Mouse (Mus musculus) neural tube, embryonic 15.5 days (tissue): Measurements from ENCODE around the gene Glra2. TPM values are rescaled to one million over a fixed set of nuclear protein-coding genes. Genes with fewer than 3 reads are reported as not detected.
A peak's percentile ranks its signal among the peaks of the same experiment; 100 is the strongest.
"Not testable (repeated sequence)": the region's sequence is repeated elsewhere in the genome, so short reads cannot be mapped to it uniquely, and the experiment has no call there.

Experiments
- ATAC-seq: fragments of 200-750 bp; cut with Nextera tagmentation; 2 replicates; pipeline ENCODE4 v1.8.0; 2017; ENCODE audit warnings: mild to moderate bottlenecking, moderate TSS enrichment, moderate library complexity; ENCODE audit not compliant: low FRiP score
- H3K27ac ChIP-seq: fragments of 300-500 bp; sonication (generic); replicated peaks from 2 replicates; pipeline ENCODE4 v1.5.1; 2015; ENCODE audit warnings: mild to moderate bottlenecking, inconsistent platforms
- H3K27me3 ChIP-seq: fragments of 300-500 bp; sonication (generic); replicated peaks from 2 replicates; pipeline ENCODE4 v1.6.1; 2015; ENCODE audit warnings: inconsistent platforms
- H3K36me3 ChIP-seq: fragments of 300-500 bp; sonication (generic); 2 replicates; pipeline ENCODE4 v1.6.1; 2015; ENCODE audit warnings: inconsistent platforms
- H3K4me1 ChIP-seq: fragments of 300-500 bp; sonication (generic); 2 replicates; pipeline ENCODE4 v1.6.1; 2015; ENCODE audit warnings: inconsistent platforms
- H3K4me2 ChIP-seq: fragments of 300-500 bp; sonication (generic); 2 replicates; pipeline ENCODE4 v1.6.1; 2015; ENCODE audit warnings: inconsistent platforms, mild to moderate bottlenecking, moderate library complexity
- H3K4me3 ChIP-seq: fragments of 300-500 bp; sonication (generic); replicated peaks from 2 replicates; pipeline ENCODE4 v1.5.1; 2015; ENCODE audit warnings: mild to moderate bottlenecking, inconsistent platforms
- H3K9ac ChIP-seq: fragments of 300-500 bp; sonication (generic); replicated peaks from 2 replicates; pipeline ENCODE4 v1.6.1; 2015; ENCODE audit warnings: mild to moderate bottlenecking, inconsistent platforms
- H3K9me3 ChIP-seq: fragments of 300-500 bp; sonication (generic); replicated peaks from 2 replicates; pipeline ENCODE4 v1.6.1; 2016; ENCODE audit warnings: inconsistent platforms
- WGBS: fragments of 180-500 bp; shearing (Covaris S2); methylation state at CpG from one replicate; pipeline ENCODE4 v1.1.7; 2015; ENCODE audit warnings: mixed read lengths; 5-methylcytosine and 5-hydroxymethylcytosine counted together
- polyA plus RNA-seq: library from polyadenylated mRNA; unstranded; fragments of >200 nt; fragmentation: Nextera tagmentation; extraction: Ambion mirVana; gene quantifications from 2 replicates; pipeline ENCODE4 v1.2.1, GENCODE M21; 2015

The Glra2 gene
- polyA plus RNA-seq: 56.4 and 63.4 TPM in 2 replicates

DNA sequence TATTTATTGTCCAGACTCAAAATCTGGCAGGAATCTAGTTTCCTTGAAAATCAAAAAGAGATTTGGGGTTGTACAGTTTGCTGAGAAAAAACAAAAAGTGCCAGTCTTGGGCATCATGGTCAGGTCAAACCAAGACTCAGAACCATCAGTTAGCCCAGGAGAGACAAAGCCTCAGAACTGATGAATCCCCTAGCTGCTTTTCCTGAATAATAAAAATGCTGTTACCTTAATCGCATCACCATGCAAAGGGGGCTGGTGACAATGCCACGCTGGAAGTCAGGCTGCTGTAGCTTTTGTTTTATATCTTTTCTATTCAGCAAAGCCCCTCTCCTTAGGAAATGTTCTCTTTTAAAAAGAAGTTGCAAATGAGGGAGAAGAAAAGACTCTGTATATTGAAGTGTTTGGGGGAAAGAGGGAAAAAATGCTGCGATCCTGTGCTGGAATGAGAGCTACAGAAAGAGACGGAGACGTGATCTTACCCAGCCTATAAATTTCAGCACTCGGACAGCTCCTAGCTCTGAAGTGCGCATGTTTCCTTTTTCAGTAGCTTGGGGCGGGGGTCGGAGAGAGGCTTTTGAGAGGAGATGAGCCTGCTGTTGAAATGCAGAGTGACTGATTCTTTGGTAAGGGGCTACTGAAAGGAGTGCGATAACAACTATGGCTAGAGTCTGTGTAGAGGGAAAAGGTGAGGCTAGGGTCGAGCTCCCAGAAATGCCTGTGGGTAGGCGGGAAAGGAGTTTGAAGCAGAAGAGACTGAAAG, at the start of gene Glra2:
Glra2 (minus strand) TSS at position 455 of the 760 bp plus-strand sequence.
- H3K27ac ChIP-seq: peak within 1 kb of the TSS; percentile 74
- no peaks in the 10 kb centered on the region for H3K36me3 ChIP-seq
- 12% methylated on average over 12 of the region's 12 CpGs for WGBS
- H3K4me1 ChIP-seq: no peaks in the 10 kb centered on the region
- peak within 1 kb of the TSS; percentile 62 for H3K4me2 ChIP-seq
- no peaks in the 10 kb centered on the region for H3K9me3 ChIP-seq
- peak within 1 kb of the TSS; percentile 41 for H3K4me3 ChIP-seq
- H3K27me3 ChIP-seq: no peaks in the 10 kb centered on the region
- peak within 1 kb of the TSS; percentile 28; the same call in 1 of the 2 replicates for H3K9ac ChIP-seq
- peak; percentile 90 for ATAC-seq

DNA sequence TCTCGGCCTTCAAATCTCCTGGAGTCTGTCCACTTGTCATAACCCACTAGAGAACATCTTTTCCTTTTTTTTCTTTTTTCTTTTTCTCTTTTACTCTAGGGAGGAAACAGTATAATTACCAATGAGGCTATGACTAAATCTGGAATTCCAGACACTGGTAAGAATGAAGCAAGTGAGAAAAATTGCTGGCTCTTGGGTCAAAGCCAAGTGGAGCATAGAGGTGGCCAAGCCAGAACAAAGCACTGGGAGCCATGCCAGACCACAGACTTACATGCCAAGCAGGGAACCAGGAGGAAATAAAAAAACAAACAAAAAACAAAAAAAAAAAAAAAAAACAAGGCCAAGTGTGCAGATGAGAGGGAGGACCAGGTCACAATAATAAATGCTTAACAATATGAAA, 35.6 kb upstream of the Glra2 start:
- H3K27ac ChIP-seq: no peak overlapping the region
- no peak for ATAC-seq
- H3K36me3 ChIP-seq: no peaks in the 10 kb centered on the region
- no peak overlapping the region for H3K4me2 ChIP-seq
- H3K9ac ChIP-seq: no peak overlapping the region
- no peaks in the 10 kb centered on the region for H3K27me3 ChIP-seq
- 50% methylated on average over 1 of the region's 1 CpGs for WGBS
- H3K4me3 ChIP-seq: no peak overlapping the region
- no peaks in the 10 kb centered on the region for H3K9me3 ChIP-seq
- no peaks in the 10 kb centered on the region for H3K4me1 ChIP-seq

DNA sequence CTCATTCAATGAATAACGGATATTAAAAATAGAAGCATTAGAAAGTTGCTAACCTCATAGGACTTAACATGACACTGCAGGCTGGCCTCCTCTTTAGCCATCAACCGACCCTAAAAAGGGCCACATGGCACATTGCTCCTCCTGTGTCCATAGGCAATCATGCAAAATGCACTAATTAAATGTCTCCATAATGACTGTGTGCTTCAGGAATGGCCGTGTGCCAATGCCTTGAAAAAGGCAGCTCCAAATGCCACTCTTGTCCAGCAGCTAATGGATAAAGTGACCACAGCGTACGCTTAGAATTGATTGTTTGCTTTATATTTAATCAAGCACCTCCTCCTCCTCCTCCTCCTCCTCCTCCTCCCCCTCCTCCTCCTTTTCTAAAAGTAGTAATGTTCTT, 17.4 kb upstream of the Glra2 start:
- ATAC-seq: no peak
- no peaks in the 10 kb centered on the region for H3K4me1 ChIP-seq
- 74% methylated on average over 5 of the region's 5 CpGs for WGBS
- no peaks in the 10 kb centered on the region for H3K9me3 ChIP-seq
- H3K27ac ChIP-seq: no peak overlapping the region
- no peak overlapping the region for H3K4me2 ChIP-seq
- no peak overlapping the region for H3K9ac ChIP-seq
- H3K36me3 ChIP-seq: no peaks in the 10 kb centered on the region
- no peak overlapping the region for H3K4me3 ChIP-seq
- no peaks in the 10 kb centered on the region for H3K27me3 ChIP-seq

DNA sequence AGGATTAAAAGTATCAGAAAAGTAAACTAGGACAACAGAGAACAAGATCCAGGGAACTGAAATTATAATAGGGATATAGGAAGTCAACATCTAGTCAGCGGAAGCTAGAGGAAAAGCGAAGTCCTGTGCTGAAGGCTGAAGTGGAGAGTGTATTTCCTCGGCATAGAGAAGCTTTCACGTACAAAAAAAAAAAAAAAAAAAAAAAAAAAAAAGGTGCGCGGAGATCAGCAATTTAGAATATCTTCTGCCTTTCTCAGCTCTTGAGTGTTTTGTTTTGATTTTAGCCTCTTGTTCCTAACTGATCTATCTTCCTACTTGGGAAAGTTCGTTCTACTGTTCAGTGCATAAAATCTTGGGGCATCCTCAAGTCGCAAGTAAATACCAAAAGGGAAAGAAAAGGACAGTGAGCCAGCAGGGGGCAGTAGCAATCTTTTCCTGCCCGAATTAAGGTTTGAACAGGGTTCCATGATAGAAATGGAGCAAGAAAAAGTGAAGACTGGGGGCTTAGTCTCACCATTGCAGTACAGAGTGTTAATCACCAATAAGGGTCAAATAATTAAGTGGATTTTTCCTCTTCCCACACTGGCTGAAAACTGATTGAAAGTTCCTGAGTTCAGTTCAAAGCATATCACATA, 623 bp upstream of the Glra2 start:
- no peaks in the 10 kb centered on the region for H3K36me3 ChIP-seq
- H3K4me2 ChIP-seq: peak overlapping the region; percentile 62
- no peaks in the 10 kb centered on the region for H3K4me1 ChIP-seq
- no peaks in the 10 kb centered on the region for H3K9me3 ChIP-seq
- WGBS: 19% methylated on average over 8 of the region's 9 CpGs
- no peaks in the 10 kb centered on the region for H3K27me3 ChIP-seq
- H3K27ac ChIP-seq: peak overlapping the region; percentile 74; the same call in 1 of the 2 replicates
- peak overlapping the region; percentile 41 for H3K4me3 ChIP-seq
- H3K9ac ChIP-seq: no peak overlapping the region
- peak; percentile 65; the same call in 1 of the 2 replicates for ATAC-seq

DNA sequence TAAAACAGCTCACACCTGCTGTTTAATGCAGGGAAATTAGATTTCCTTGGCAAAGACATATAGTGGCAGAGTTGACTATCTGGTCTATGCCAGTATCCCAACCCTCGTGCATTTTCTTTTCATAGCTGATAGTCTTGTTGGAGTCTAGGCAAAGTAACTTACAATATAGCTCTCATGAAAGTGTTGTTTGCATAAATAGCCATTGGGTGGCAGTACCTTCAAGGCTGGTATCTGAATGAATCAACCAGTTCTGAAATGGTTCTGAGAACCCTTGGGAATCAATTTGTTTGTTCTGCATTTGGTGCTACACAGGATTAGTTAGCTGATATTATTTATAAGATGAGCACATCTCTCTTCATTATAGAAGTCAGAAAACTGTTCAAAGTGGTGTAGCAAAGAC, 133.6 kb downstream of the Glra2 start:
- Histone ChIP-seq H3K9me3 (no peaks in the 10 kb centered on the region), H3K4me2 (no peak overlapping the region), H3K36me3 (no peaks in the 10 kb centered on the region), H3K4me1 (no peaks in the 10 kb centered on the region), H3K4me3 (no peak overlapping the region), H3K27ac (no peak overlapping the region), H3K9ac (no peak overlapping the region), H3K27me3 (no peaks in the 10 kb centered on the region)
- ATAC-seq: no peak
- WGBS: 45% methylated on average over 1 of the region's 1 CpGs

DNA sequence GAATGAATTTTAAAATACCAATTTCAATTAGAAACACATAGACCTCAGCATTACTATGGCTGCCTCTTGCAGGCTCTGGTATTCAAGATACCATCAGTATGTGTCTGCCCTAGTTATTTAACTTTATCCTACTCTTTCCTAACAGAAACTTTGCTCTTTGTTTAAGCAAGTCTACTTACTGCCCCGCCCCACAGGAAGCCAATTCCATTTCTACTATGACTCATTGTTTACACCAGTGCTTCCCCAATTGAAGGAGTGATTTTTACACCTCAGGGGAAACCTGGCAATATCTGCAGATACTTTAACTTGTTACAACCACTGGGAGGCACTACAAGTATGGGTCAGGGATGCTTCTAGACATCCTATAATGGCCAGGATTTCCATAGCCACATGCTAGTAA, 136.0 kb downstream of the Glra2 start:
- no peaks in the 10 kb centered on the region for H3K27me3 ChIP-seq
- H3K4me2 ChIP-seq: no peak overlapping the region
- no peak overlapping the region for H3K9ac ChIP-seq
- no peaks in the 10 kb centered on the region for H3K9me3 ChIP-seq
- no peak overlapping the region for H3K4me3 ChIP-seq
- ATAC-seq: no peak
- 67% methylated on average over 1 of the region's 1 CpGs for WGBS
- H3K4me1 ChIP-seq: no peaks in the 10 kb centered on the region
- H3K36me3 ChIP-seq: no peaks in the 10 kb centered on the region
- no peak overlapping the region for H3K27ac ChIP-seq

DNA sequence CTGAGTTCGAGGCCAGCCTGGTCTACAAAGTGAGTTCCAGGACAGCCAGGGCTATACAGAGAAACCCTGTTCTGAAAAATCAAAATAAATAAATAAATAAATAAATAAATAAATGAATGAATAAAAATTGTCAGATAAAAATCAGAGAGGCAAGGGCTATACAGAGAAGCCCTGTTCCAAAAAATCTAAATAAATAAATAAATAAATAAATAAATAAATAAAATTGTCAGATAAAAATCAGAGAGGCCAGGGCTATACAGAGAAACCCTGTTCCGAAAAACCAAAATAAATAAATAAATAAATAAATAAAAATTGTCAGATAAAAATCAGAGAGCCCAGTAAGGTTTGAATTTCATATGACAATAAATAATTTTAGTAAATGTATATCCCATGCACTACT, 144.2 kb downstream of the Glra2 start:
- WGBS: 86% methylated on average over 2 of the region's 2 CpGs
- H3K27me3 ChIP-seq, H3K4me3 ChIP-seq, ATAC-seq, H3K36me3 ChIP-seq, H3K4me1 ChIP-seq, H3K27ac ChIP-seq, H3K4me2 ChIP-seq, H3K9me3 ChIP-seq, H3K9ac ChIP-seq: not testable (repeated sequence)

DNA sequence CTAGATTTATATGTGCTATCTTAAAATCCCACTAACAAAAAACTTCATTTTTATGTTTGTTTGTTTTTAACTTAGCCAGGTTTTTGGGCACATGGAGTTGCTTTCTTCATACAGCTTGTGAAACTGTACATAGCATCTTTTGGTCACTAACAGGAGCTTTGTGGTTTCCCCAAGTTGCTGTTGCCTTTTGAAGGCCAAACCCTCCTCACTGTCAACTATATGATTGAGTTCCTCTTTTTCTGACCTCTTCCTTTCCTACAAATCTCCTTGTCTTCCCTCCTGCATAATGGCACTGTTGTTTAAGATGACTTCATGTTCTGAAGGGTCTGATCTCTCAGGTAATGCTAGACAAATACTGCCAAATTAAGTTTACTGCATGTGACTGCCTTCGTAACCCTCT, 170.6 kb downstream of the Glra2 start:
- Histone ChIP-seq H3K4me1 (no peaks in the 10 kb centered on the region), H3K27ac (no peak overlapping the region), H3K9me3 (no peaks in the 10 kb centered on the region), H3K4me2 (no peak overlapping the region), H3K36me3 (no peaks in the 10 kb centered on the region), H3K4me3 (no peak overlapping the region), H3K9ac (no peak overlapping the region), H3K27me3 (no peaks in the 10 kb centered on the region)
- WGBS: 85% methylated on average over 1 of the region's 1 CpGs
- no peak for ATAC-seq

DNA sequence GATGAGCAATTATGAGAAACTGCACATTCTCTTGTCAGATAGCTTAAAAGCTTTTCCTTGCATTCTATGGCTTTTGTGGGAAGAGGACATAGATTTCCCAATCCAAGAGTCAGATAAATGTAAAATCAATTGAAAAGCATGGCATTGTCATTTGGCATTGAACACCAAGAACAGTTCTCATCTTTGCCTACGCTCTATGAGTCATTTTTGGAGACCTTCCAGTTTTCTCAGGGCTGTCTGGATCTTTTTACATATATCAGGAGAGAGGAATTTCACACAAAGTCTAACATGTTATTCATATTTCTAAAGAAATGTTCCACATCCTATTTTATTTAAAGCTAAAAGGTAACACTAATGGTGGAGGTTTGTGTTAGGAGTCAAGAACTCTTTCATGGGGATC, 223.0 kb downstream of the Glra2 start:
- no peaks in the 10 kb centered on the region for H3K4me1 ChIP-seq
- no peaks in the 10 kb centered on the region for H3K9me3 ChIP-seq
- no peaks in the 10 kb centered on the region for H3K36me3 ChIP-seq
- H3K4me3 ChIP-seq: no peak overlapping the region
- H3K9ac ChIP-seq: no peak overlapping the region
- no peak overlapping the region for H3K4me2 ChIP-seq
- H3K27me3 ChIP-seq: no peaks in the 10 kb centered on the region
- ATAC-seq: no peak
- 79% methylated on average over 1 of the region's 1 CpGs for WGBS
- H3K27ac ChIP-seq: no peak overlapping the region
